Mouse (Mus musculus) MEL (cell line): ENCODE results near the gene Tapt1. TPM values are rescaled to one million over a fixed set of nuclear protein-coding genes. Genes with fewer than 3 reads are reported as not detected.

ENCODE experiments used
- DNase-seq: peaks from one replicate; pipeline ENCODE4 v3.0.0; 2011; ENCODE audit warnings: low read depth, low spot score
- H3K27ac ChIP-seq: 2 replicates; pipeline ENCODE4 v1.5.1; 2012; ENCODE audit warnings: low read depth, mild to moderate bottlenecking, control low read depth, low read length, moderate library complexity; ENCODE audit not compliant: control insufficient read depth
- H3K27me3 ChIP-seq, 2 experiments: fragments of 150-350 bp in 1 of 2; sonication (generic) in 1 of 2; 2 replicates each; pipeline ENCODE4 v1.6.1; 2012; ENCODE audit warnings: low read length in 2 of 2, mild to moderate bottlenecking in 2 of 2, improper control_type of control experiment in 1 of 2, moderate library complexity in 1 of 2; ENCODE audit not compliant: insufficient read depth in 2 of 2, control insufficient read depth in 1 of 2
- H3K36me3 ChIP-seq, 2 experiments: 2 replicates each; pipeline ENCODE4 v1.6.1; 2012 to 2014; ENCODE audit warnings: low read length in 2 of 2, improper control_type of control experiment in 1 of 2, inconsistent platforms in 1 of 2, mild to moderate bottlenecking in 1 of 2; ENCODE audit not compliant: insufficient read depth in 2 of 2, control insufficient read depth in 1 of 2
- H3K4me1 ChIP-seq, 2 experiments: fragments of 150-350 bp in 1 of 2; sonication (generic) in 1 of 2; 2 replicates each; pipeline ENCODE4 v1.6.1; 2012; ENCODE audit warnings: low read length in 2 of 2, improper control_type of control experiment in 1 of 2, mild to moderate bottlenecking in 1 of 2; ENCODE audit not compliant: insufficient read depth in 2 of 2, control insufficient read depth in 1 of 2
- H3K4me3 ChIP-seq, 2 experiments: fragments of 150-350 bp in 1 of 2; sonication (generic) in 1 of 2; 2 replicates each; pipeline ENCODE4 v1.5.1; 2012; ENCODE audit warnings: low read depth in 2 of 2, low read length in 2 of 2, mild to moderate bottlenecking in 2 of 2, moderate library complexity in 2 of 2, control low read depth in 1 of 2, improper control_type of control experiment in 1 of 2; ENCODE audit not compliant: control insufficient read depth in 1 of 2, insufficient read depth in 1 of 2
- H3K79me2 ChIP-seq: 2 replicates; pipeline ENCODE4 v1.6.1; 2012; ENCODE audit warnings: mild to moderate bottlenecking, low read length, moderate library complexity; ENCODE audit not compliant: control insufficient read depth, poor library complexity, insufficient read depth
- H3K9ac ChIP-seq: 2 replicates; pipeline ENCODE4 v1.6.1; 2012; ENCODE audit warnings: low read depth, mild to moderate bottlenecking, control low read depth, low read length, moderate library complexity; ENCODE audit not compliant: control insufficient read depth, poor library complexity, severe bottlenecking
- H3K9me3 ChIP-seq: fragments of 150-350 bp; sonication (generic); replicated peaks from 2 replicates; pipeline ENCODE4 v1.6.1; 2012; ENCODE audit warnings: mild to moderate bottlenecking, low read length, improper control_type of control experiment, moderate library complexity; ENCODE audit not compliant: insufficient read depth
- CHD2 ChIP-seq: IDR thresholded peaks from 2 replicates; pipeline ENCODE4 v1.6.1; 2011; ENCODE audit warnings: low read length, improper control_type of control experiment
- GABPA ChIP-seq: IDR thresholded peaks from 2 replicates; pipeline ENCODE4 v1.6.1; 2012; ENCODE audit warnings: low read depth, mild to moderate bottlenecking, inconsistent platforms, low read length, improper control_type of control experiment, moderate library complexity
- GATA1 ChIP-seq: IDR thresholded peaks from 2 replicates; pipeline ENCODE4 v1.6.1; 2011; ENCODE audit warnings: low read depth, low read length, improper control_type of control experiment
- HCFC1 ChIP-seq: IDR thresholded peaks from 2 replicates; pipeline ENCODE4 v1.6.1; 2012; ENCODE audit warnings: low read depth, mild to moderate bottlenecking, inconsistent platforms, low read length, improper control_type of control experiment, moderate library complexity
- KAT2A ChIP-seq: conservative IDR thresholded peaks from 2 replicates; pipeline ENCODE4 v1.6.1; 2012; ENCODE audit warnings: low read depth, low read length, improper control_type of control experiment, inconsistent platforms
- NRF1 ChIP-seq: IDR thresholded peaks from 2 replicates; pipeline ENCODE4 v1.6.1; 2014; ENCODE audit warnings: low read depth, mild to moderate bottlenecking, inconsistent platforms, low read length, improper control_type of control experiment, moderate library complexity; ENCODE audit not compliant: poor library complexity, insufficient read depth, severe bottlenecking
- SMC3 ChIP-seq: IDR thresholded peaks from 2 replicates; pipeline ENCODE4 v1.6.1; 2011; ENCODE audit warnings: low read depth, low read length, improper control_type of control experiment
- TAL1 ChIP-seq: IDR thresholded peaks from 2 replicates; pipeline ENCODE4 v1.6.1; 2012; ENCODE audit warnings: mild to moderate bottlenecking, inconsistent platforms, low read length, moderate library complexity, mixed read lengths
- TBP ChIP-seq: IDR thresholded peaks from 2 replicates; pipeline ENCODE4 v1.8.0; 2011; ENCODE audit warnings: low read depth, low read length, improper control_type of control experiment
- TCF12 ChIP-seq: IDR thresholded peaks from 2 replicates; pipeline ENCODE4 v1.6.1; 2014; ENCODE audit warnings: low read depth, mild to moderate bottlenecking, inconsistent platforms, low read length, improper control_type of control experiment, moderate library complexity
- ZC3H11A ChIP-seq: IDR thresholded peaks from 2 replicates; pipeline ENCODE4 v1.6.1; 2012; ENCODE audit warnings: low read depth, mild to moderate bottlenecking, inconsistent platforms, low read length, improper control_type of control experiment
- ZKSCAN1 ChIP-seq: IDR thresholded peaks from 2 replicates; pipeline ENCODE4 v1.6.1; 2012; ENCODE audit warnings: low read depth, mild to moderate bottlenecking, inconsistent platforms, low read length, improper control_type of control experiment, moderate library complexity
- ZMIZ1 ChIP-seq: IDR thresholded peaks from 2 replicates; pipeline ENCODE4 v1.6.1; 2012; ENCODE audit warnings: low read depth, mild to moderate bottlenecking, inconsistent platforms, low read length, improper control_type of control experiment, moderate library complexity
- polyA plus RNA-seq, 2 experiments: library from polyadenylated mRNA; stranded (reverse) in 1 of 2; unstranded in 1 of 2; fragments of >175 nt in 1 of 2; fragments of >200 nt in 1 of 2; gene quantifications; 2 replicates each; pipeline versions ENCODE4 v1.2.1 to v1.2.4; 2012; ENCODE audit warnings: low replicate concordance in 2 of 2, low read depth in 1 of 2; ENCODE audit not compliant: insufficient read length in 2 of 2, insufficient read depth in 1 of 2, missing spikeins in 1 of 2
- total RNA-seq: library from RNA; depleted of rRNA; stranded (reverse); fragments of 300-350 nt; gene quantifications from 2 replicates; pipeline ENCODE4 v1.2.3, GENCODE M21; 2012

Tapt1 gene
- total and polyA plus RNA-seq, 3 experiments = 47.0 to 64.6 TPM; not detected in 1

GRCm38 (mm10) chr5:44250211-44250955 is 24.0 kb upstream of the Tapt1 start:
- H3K27me3 ChIP-seq = no peaks in the 10 kb centered on the region
- H3K4me3 ChIP-seq = no peak overlapping the region
- no peaks in the 10 kb centered on the region for H3K79me2 ChIP-seq
- no peak overlapping the region for H3K9ac ChIP-seq
- no peak for TF ChIP-seq TCF12
- TF ChIP-seq NRF1 = no peak
- no peak for TF ChIP-seq GABPA
- no peak overlapping the region for H3K27ac ChIP-seq
- no peak for DNase-seq
- H3K4me1 ChIP-seq = no peaks in the 10 kb centered on the region
- H3K9me3 ChIP-seq = no peaks in the 10 kb centered on the region
- no peaks in the 10 kb centered on the region for H3K36me3 ChIP-seq

- H3K27me3 ChIP-seq = no peaks in the 10 kb centered on the region
- H3K4me1 ChIP-seq = peaks cover 2 to 9% of the 10 kb centered on the region in 2 experiments; a peak in 3 of 4 replicates
- H3K79me2 ChIP-seq = no peaks in the 10 kb centered on the region
- TF ChIP-seq ZMIZ1 (no peak), SMC3 (no peak), TBP (no peak), ZC3H11A (no peak), TAL1 (no peak), ZKSCAN1 (no peak), CHD2 (no peak), KAT2A (no peak), HCFC1 (no peak), GATA1 (no peak), NRF1 (no peak)
- peaks cover 0 to 4% of the 10 kb centered on the region in 2 experiments; a peak in 2 of 4 replicates for H3K36me3 ChIP-seq
- H3K9me3 ChIP-seq = no peaks in the 10 kb centered on the region
- H3K27ac ChIP-seq = no peak overlapping the region
- no peak for DNase-seq
- no peak overlapping the region for H3K4me3 ChIP-seq
- no peak overlapping the region for H3K9ac ChIP-seq
These were observed 22.9 kb upstream of the Tapt1 start for GRCm38 (mm10) chr5:44249363-44249762.
